Mouse (Mus musculus) cerebellum, postnatal 10 days (tissue): ENCODE measurements around the gene March10.
A peak's percentile ranks its signal among the peaks of the same experiment; 100 is the strongest.

Experiments used
- DNase-seq, 2 experiments: peaks; one replicate each; pipeline ENCODE4 v3.0.0; 2021; ENCODE audit warnings: mixed read lengths in 2 of 2

March10 gene

GRCm38 (mm10) chr11:105465488-105465887 is 9.0 kb upstream of the March10 start:
- DNase-seq, result no peak

- no peak for DNase-seq
Observed at GRCm38 (mm10) chr11:105464430-105464967, 8.0 kb upstream of the March10 start.

- DNase-seq, result no peak
Observed at GRCm38 (mm10) chr11:105459900-105460299, 3.4 kb upstream of the March10 start.

- DNase-seq, result peak in 1 of 2 experiments; percentile 34
Observed at GRCm38 (mm10) chr11:105457041-105457440, 506 bp upstream of the March10 start.

GRCm38 (mm10) chr11:105455118-105455517 is 1.4 kb downstream of the March10 start:
- no peak for DNase-seq

- no peak for DNase-seq
Observed at GRCm38 (mm10) chr11:105453084-105453483, 3.5 kb downstream of the March10 start.

- DNase-seq, result no peak
Observed at GRCm38 (mm10) chr11:105452504-105452903, 4.0 kb downstream of the March10 start.

GRCm38 (mm10) chr11:105451553-105452135 is 4.9 kb downstream of the March10 start:
- DNase-seq, result no peak

- DNase-seq, result no peak
Observed at GRCm38 (mm10) chr11:105449581-105450315, 6.8 kb downstream of the March10 start.

GRCm38 (mm10) chr11:105447661-105448060 is 8.9 kb downstream of the March10 start:
- DNase-seq, result no peak

- DNase-seq, result no peak
Observed at GRCm38 (mm10) chr11:105446221-105446620, 10.3 kb downstream of the March10 start.

- peak; percentile 65 to 78 for DNase-seq
Observed at GRCm38 (mm10) chr11:105445741-105446140, 10.8 kb downstream of the March10 start.

- peak; percentile 66 to 78 for DNase-seq
Observed at GRCm38 (mm10) chr11:105444929-105445328, 11.6 kb downstream of the March10 start.

- no peak for DNase-seq
Observed at GRCm38 (mm10) chr11:105443505-105443904, 13.0 kb downstream of the March10 start.

- DNase-seq, result no peak
Observed at GRCm38 (mm10) chr11:105439796-105440195, 16.7 kb downstream of the March10 start.

GRCm38 (mm10) chr11:105438907-105439306 is 17.6 kb downstream of the March10 start:
- DNase-seq, result no peak

GRCm38 (mm10) chr11:105426441-105426840 is 30.1 kb downstream of the March10 start:
- no peak for DNase-seq

GRCm38 (mm10) chr11:105424643-105425042 is 31.9 kb downstream of the March10 start:
- DNase-seq, result no peak

- no peak for DNase-seq
Observed at GRCm38 (mm10) chr11:105420671-105421450, 35.7 kb downstream of the March10 start.

GRCm38 (mm10) chr11:105419946-105420345 is 36.6 kb downstream of the March10 start:
- no peak for DNase-seq

- DNase-seq, result no peak
Observed at GRCm38 (mm10) chr11:105414009-105414408, 42.5 kb downstream of the March10 start.

- no peak for DNase-seq
Observed at GRCm38 (mm10) chr11:105409408-105409807, 47.1 kb downstream of the March10 start.

- no peak for DNase-seq
Observed at GRCm38 (mm10) chr11:105407846-105408441, 48.6 kb downstream of the March10 start.
